7 mouse cellular contexts compared by ENCODE assay signal in the genomic region with DNA sequence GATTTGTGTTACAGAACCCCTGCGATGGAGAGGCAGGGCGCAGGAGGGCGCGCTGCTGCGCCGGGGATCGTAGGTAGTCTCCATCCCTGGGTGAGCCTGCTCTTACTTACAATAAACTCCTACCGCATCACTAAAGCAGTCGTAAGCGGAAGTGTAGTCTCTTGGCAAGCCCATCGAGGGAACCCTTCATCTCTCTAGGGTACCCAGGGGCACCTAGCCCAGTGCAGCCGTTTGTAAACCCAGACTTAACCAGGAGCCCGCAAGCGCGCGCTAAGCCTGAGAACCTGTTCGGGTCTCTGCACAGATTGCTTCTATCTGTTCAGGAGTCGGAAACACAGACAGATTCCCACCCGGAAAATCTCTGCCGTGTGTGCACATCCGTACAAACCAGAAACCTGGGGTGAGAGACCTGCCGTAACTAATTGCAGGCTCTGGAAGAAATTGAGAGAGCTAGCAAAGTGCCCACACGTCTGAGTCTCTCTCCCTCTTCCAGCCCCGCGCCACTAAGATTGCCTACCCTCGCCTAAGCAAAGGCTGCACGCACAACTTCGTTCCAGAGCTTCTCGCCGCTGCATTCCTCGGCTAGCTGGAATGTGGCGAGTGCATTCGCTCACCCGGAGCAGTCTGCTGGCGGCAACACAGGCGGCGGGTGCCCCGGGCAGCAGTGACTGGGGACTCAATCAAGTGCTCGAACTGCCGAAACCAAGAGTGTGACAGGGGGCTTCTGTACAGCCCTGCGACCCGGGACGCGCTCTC. TPM values are rescaled to one million over a fixed set of nuclear protein-coding genes. Genes with fewer than 3 reads are reported as not detected.
DNase-seq lines count a peak whose midpoint lies in the region; ATAC-seq and TF ChIP-seq lines count a peak whose summit lies in the region.

No protein-coding gene starts in this region.

- WGBS in embryonic facial prominence, embryonic 11.5 days: under 1% methylated on average over 44 of the region's 44 CpGs
- under 1% methylated on average over 44 of the region's 44 CpGs for WGBS in hindbrain, embryonic 15.5 days
- 2% methylated on average over 44 of the region's 44 CpGs for WGBS in liver, embryonic 13.5 days (ENCODE audit: insufficient replicate concordance)
- WGBS in small intestine, adult 2 months: 2% methylated on average over 44 of the region's 44 CpGs

- peak overlapping the region; percentile 86 for H3K4me2 ChIP-seq in embryonic facial prominence, embryonic 11.5 days (ENCODE audit: low read depth, low read length)
- peak overlapping the region; percentile 71 for H3K4me2 ChIP-seq in hindbrain, embryonic 15.5 days
- peak overlapping the region; percentile 75; the same call in 1 of the 2 replicates for H3K4me2 ChIP-seq in liver, embryonic 13.5 days

- no peak overlapping the region for H3K9ac ChIP-seq in embryonic facial prominence, embryonic 11.5 days (replicated peaks; ENCODE audit: low read length)
- H3K9ac ChIP-seq in hindbrain, embryonic 15.5 days: no peak overlapping the region
- H3K9ac ChIP-seq in liver, embryonic 13.5 days: no peak overlapping the region

- peaks cover 78% of the 10 kb centered on the region for H3K27me3 ChIP-seq in embryonic facial prominence, embryonic 11.5 days (ENCODE audit: control insufficient read depth, insufficient read depth, low read length)
- H3K27me3 ChIP-seq in hindbrain, embryonic 15.5 days: peaks cover 77% of the 10 kb centered on the region
- H3K27me3 ChIP-seq in liver, embryonic 13.5 days: peaks cover 94% of the 10 kb centered on the region
- peaks cover 62% of the 10 kb centered on the region for H3K27me3 ChIP-seq in small intestine, adult 2 months (ENCODE audit: control insufficient read depth, insufficient read depth, low read length)

- no peak for TF ChIP-seq CTCF in small intestine, adult 2 months (IDR thresholded peaks at IDR 0.05; ENCODE audit: extremely low read depth, insufficient read length, insufficient replicate concordance, low read depth, low read length)

- no peak for ATAC-seq in embryonic facial prominence, embryonic 11.5 days (replicated peaks; ENCODE audit: insufficient number of reproducible peaks, low FRiP score, low TSS enrichment, low read depth)
- ATAC-seq in hindbrain, embryonic 15.5 days (ENCODE audit: low FRiP score, low read depth): no peak
- no peak for ATAC-seq in liver, embryonic 13.5 days (ENCODE audit: low read depth)

- H3K36me3 ChIP-seq in embryonic facial prominence, embryonic 11.5 days (replicated peaks; ENCODE audit: control insufficient read depth, insufficient read depth, low read depth, low read length): no peaks in the 10 kb centered on the region
- no peaks in the 10 kb centered on the region for H3K36me3 ChIP-seq in hindbrain, embryonic 15.5 days
- H3K36me3 ChIP-seq in liver, embryonic 13.5 days: no peaks in the 10 kb centered on the region
- no peaks in the 10 kb centered on the region for H3K36me3 ChIP-seq in small intestine, adult 2 months (ENCODE audit: control insufficient read depth, insufficient read depth, low read length)

- no peak for TF ChIP-seq POLR2A in small intestine, adult 2 months (IDR thresholded peaks at IDR 0.05; ENCODE audit: low read depth, low read length)

- no peaks in the 10 kb centered on the region for H3K9me3 ChIP-seq in embryonic facial prominence, embryonic 11.5 days (replicated peaks; ENCODE audit: control insufficient read depth, low read length)
- no peaks in the 10 kb centered on the region for H3K9me3 ChIP-seq in hindbrain, embryonic 15.5 days
- H3K9me3 ChIP-seq in liver, embryonic 13.5 days (replicated peaks): no peaks in the 10 kb centered on the region

- peak overlapping the region; percentile 42 for H3K4me3 ChIP-seq in embryonic facial prominence, embryonic 11.5 days (ENCODE audit: low read depth, low read length)
- H3K4me3 ChIP-seq in hindbrain, embryonic 15.5 days: peak overlapping the region; percentile 41
- no peak overlapping the region for H3K4me3 ChIP-seq in liver, embryonic 13.5 days (replicated peaks)
- H3K4me3 ChIP-seq in small intestine, adult 2 months (ENCODE audit: low read depth, low read length): peak overlapping the region; percentile 54; the same call in 1 of the 2 replicates

- peaks cover 16% of the 10 kb centered on the region for H3K4me1 ChIP-seq in embryonic facial prominence, embryonic 11.5 days (ENCODE audit: control insufficient read depth, insufficient read depth, low read length)
- H3K4me1 ChIP-seq in hindbrain, embryonic 15.5 days (replicated peaks): peaks cover 36% of the 10 kb centered on the region
- peaks cover 29% of the 10 kb centered on the region for H3K4me1 ChIP-seq in liver, embryonic 13.5 days (replicated peaks)
- peaks cover 9% of the 10 kb centered on the region for H3K4me1 ChIP-seq in small intestine, adult 2 months (ENCODE audit: control insufficient read depth, insufficient read depth, insufficient read length, low read length)

- H3K27ac ChIP-seq in embryonic facial prominence, embryonic 11.5 days (replicated peaks; ENCODE audit: low read depth, low read length): no peak overlapping the region
- H3K27ac ChIP-seq in hindbrain, embryonic 15.5 days (replicated peaks): no peak overlapping the region
- H3K27ac ChIP-seq in liver, embryonic 13.5 days: no peak overlapping the region
- H3K27ac ChIP-seq in small intestine, adult 2 months (ENCODE audit: insufficient read depth, low read depth, low read length): no peak overlapping the region

- DNase-seq in urinary bladder, adult 2 months (ENCODE audit: low spot score): peak; percentile 28
- DNase-seq in urinary bladder, postnatal 36 days (ENCODE audit: low spot score in 2 of 2): no peak
- peak; percentile 66 for DNase-seq in embryonic facial prominence, embryonic 11.5 days (ENCODE audit: low spot score)
- DNase-seq in liver, embryonic 13.5 days: no peak
- DNase-seq in layer of hippocampus, postnatal 36 days: no peak

RNA-seq across cellular contexts. Expression of a gene that starts 10.7 kb away (rescaled TPM):
- polyA plus RNA-seq in urinary bladder, adult 2 months (2012; rRNA removed): not detected in 2 replicates
- 0.54 and 0.79 TPM in 2 replicates for polyA plus RNA-seq in embryonic facial prominence, embryonic 11.5 days (2014; fragmentation: Nextera tagmentation; extraction: Ambion mirVana)
- 2.3 and 3.5 TPM in 2 replicates for polyA plus RNA-seq in hindbrain, embryonic 15.5 days (2015; fragmentation: Nextera tagmentation; extraction: Ambion mirVana)
- polyA plus RNA-seq in liver, embryonic 13.5 days (2015; fragmentation: Nextera tagmentation; extraction: Ambion mirVana): 0.02 TPM in 1 of 2 replicates, not detected in the other
- not detected in 2 replicates for polyA plus RNA-seq in small intestine, adult 2 months (2012; rRNA removed)
- not detected for total RNA-seq in layer of hippocampus, postnatal 36 days (2021)

Comparison
In these comparisons a context has a peak if more than half of its experiments do, and no peak if none do; other contexts are left out.
1. DNase-seq: peak in urinary bladder, adult 2 months (single experiment) and embryonic facial prominence, embryonic 11.5 days (single experiment); none in urinary bladder, postnatal 36 days (0 of 2), liver, embryonic 13.5 days (single experiment) and layer of hippocampus, postnatal 36 days (0 of 2).
2. Peak in every context shown above with its lines, with median percentiles within 50 percentile points of each other: H3K4me2 ChIP-seq.